Mouse (Mus musculus) CH12.LX (cell line): ENCODE measurements around the gene Slc17a3. TPM values are rescaled to one million over a fixed set of nuclear protein-coding genes. Genes with fewer than 3 reads are reported as not detected.

Experiments used
- DNase-seq: peaks from one replicate; pipeline ENCODE4 v3.0.0-alpha.2; 2013; ENCODE audit errors: extremely low read depth
- H3K27ac ChIP-seq: 2 replicates; pipeline ENCODE4 v1.5.1; 2012; ENCODE audit warnings: low read depth, mild to moderate bottlenecking, control low read depth, moderate library complexity; ENCODE audit not compliant: insufficient read depth
- H3K27me3 ChIP-seq: replicated peaks from 2 replicates; pipeline ENCODE3; 2012; ENCODE audit warnings: inconsistent platforms
- H3K36me3 ChIP-seq, 2 experiments: replicated peaks in 1 of 2; 2 replicates each; pipeline versions ENCODE3 to v1.6.1; 2012; ENCODE audit warnings: inconsistent platforms in 1 of 2, low read length in 1 of 2, mild to moderate bottlenecking in 1 of 2, mixed read lengths in 1 of 2, moderate library complexity in 1 of 2; ENCODE audit not compliant: control insufficient read depth in 1 of 2, insufficient read depth in 1 of 2
- H3K4me1 ChIP-seq, 2 experiments: 2 replicates each; pipeline ENCODE4 v1.6.1; 2012; ENCODE audit warnings: inconsistent platforms in 1 of 2, moderate library complexity in 1 of 2; ENCODE audit not compliant: insufficient read depth in 2 of 2, control insufficient read depth in 1 of 2
- H3K4me2 ChIP-seq: 2 replicates; pipeline ENCODE4 v1.6.1; 2012; ENCODE audit warnings: low read depth, mild to moderate bottlenecking, control low read depth; ENCODE audit not compliant: poor library complexity, insufficient read depth, severe bottlenecking
- H3K4me3 ChIP-seq, 3 experiments: fragments of 150-350 bp in 1 of 3; sonication (generic) in 1 of 3; replicated peaks in 1 of 3; 2 replicates each; pipeline versions ENCODE3 to v1.5.1; 2011 to 2012; ENCODE audit warnings: low read depth in 2 of 3, low read length in 2 of 3, mild to moderate bottlenecking in 2 of 3, moderate library complexity in 2 of 3, control low read depth in 1 of 3, improper control_type of control experiment in 1 of 3, inconsistent platforms in 1 of 3, mixed read lengths in 1 of 3; ENCODE audit not compliant: poor library complexity in 1 of 3
- H3K79me2 ChIP-seq: replicated peaks from 2 replicates; pipeline ENCODE4 v1.6.1; 2012; ENCODE audit warnings: mild to moderate bottlenecking, moderate library complexity; ENCODE audit not compliant: control insufficient read depth, poor library complexity, insufficient read depth, severe bottlenecking; ENCODE audit errors: extremely low read depth
- H3K9ac ChIP-seq: 2 replicates; pipeline ENCODE4 v1.6.1; 2012; ENCODE audit warnings: low read depth, mild to moderate bottlenecking, control low read depth, moderate library complexity; ENCODE audit not compliant: insufficient read depth
- H3K9me3 ChIP-seq: replicated peaks from 2 replicates; pipeline ENCODE3; 2012; ENCODE audit warnings: low read length, inconsistent platforms, mixed read lengths
- CHD1 ChIP-seq: IDR thresholded peaks from 2 replicates; pipeline ENCODE4 v1.6.1; 2012; ENCODE audit warnings: low read depth, low read length, improper control_type of control experiment, inconsistent platforms
- CHD2 ChIP-seq: IDR thresholded peaks from 2 replicates; pipeline ENCODE4 v1.6.1; 2011; ENCODE audit warnings: low read length, improper control_type of control experiment
- CTCF ChIP-seq, 2 experiments: IDR thresholded peaks in 1 of 2; conservative IDR thresholded peaks in 1 of 2; 2 replicates each; pipeline ENCODE4 v1.5.1; 2011 to 2012; ENCODE audit warnings: low read depth in 2 of 2, low read length in 2 of 2, improper control_type of control experiment in 1 of 2, inconsistent platforms in 1 of 2, mild to moderate bottlenecking in 1 of 2, moderate library complexity in 1 of 2
- ELF1 ChIP-seq: IDR thresholded peaks from 2 replicates; pipeline ENCODE4 v1.6.1; 2014; ENCODE audit warnings: low read depth, mild to moderate bottlenecking, inconsistent platforms, low read length, improper control_type of control experiment
- EP300 ChIP-seq: IDR thresholded peaks from 2 replicates; pipeline ENCODE4 v1.6.1; 2011; ENCODE audit warnings: low read length, improper control_type of control experiment
- ETS1 ChIP-seq: conservative IDR thresholded peaks from 2 replicates; pipeline ENCODE4 v1.6.1; 2012; ENCODE audit warnings: low read depth, mild to moderate bottlenecking, inconsistent platforms, low read length, improper control_type of control experiment, moderate library complexity
- HCFC1 ChIP-seq: IDR thresholded peaks from 2 replicates; pipeline ENCODE4 v1.6.1; 2012; ENCODE audit warnings: low read depth, mild to moderate bottlenecking, inconsistent platforms, low read length, improper control_type of control experiment
- IRF4 ChIP-seq: IDR thresholded peaks from 2 replicates; pipeline ENCODE4 v1.6.1; 2014; ENCODE audit warnings: low read depth, mild to moderate bottlenecking, inconsistent platforms, low read length, improper control_type of control experiment
- JUN ChIP-seq: IDR thresholded peaks from 2 replicates; pipeline ENCODE4 v1.6.1; 2011; ENCODE audit warnings: low read depth, mild to moderate bottlenecking, low read length, improper control_type of control experiment, moderate library complexity; ENCODE audit not compliant: insufficient read depth
- JUND ChIP-seq: conservative IDR thresholded peaks from 2 replicates; pipeline ENCODE4 v1.6.1; 2011; ENCODE audit warnings: low read depth, low read length, improper control_type of control experiment
- KAT2A ChIP-seq: IDR thresholded peaks from 2 replicates; pipeline ENCODE4 v1.6.1; 2012; ENCODE audit warnings: low read length, improper control_type of control experiment, inconsistent platforms; ENCODE audit not compliant: insufficient replicate concordance
- MAFK ChIP-seq: IDR thresholded peaks from 2 replicates; pipeline ENCODE4 v1.6.1; 2011; ENCODE audit warnings: low read length, improper control_type of control experiment; ENCODE audit not compliant: insufficient replicate concordance
- MAZ ChIP-seq: IDR thresholded peaks from 2 replicates; pipeline ENCODE4 v1.6.1; 2012; ENCODE audit warnings: low read depth, mild to moderate bottlenecking, inconsistent platforms, low read length, improper control_type of control experiment, moderate library complexity
- MEF2A ChIP-seq: IDR thresholded peaks from 2 replicates; pipeline ENCODE4 v1.6.1; 2014; ENCODE audit warnings: low read depth, mild to moderate bottlenecking, inconsistent platforms, low read length, improper control_type of control experiment, borderline replicate concordance
- MXI1 ChIP-seq: IDR thresholded peaks from 2 replicates; pipeline ENCODE4 v1.6.1; 2011; ENCODE audit warnings: mild to moderate bottlenecking, low read depth, low read length, improper control_type of control experiment
- MYC ChIP-seq: IDR thresholded peaks from 2 replicates; pipeline ENCODE4 v1.6.1; 2011; ENCODE audit warnings: low read depth, mild to moderate bottlenecking, improper control_type of control experiment, low read length
- NELFE ChIP-seq: IDR thresholded peaks from 2 replicates; pipeline ENCODE4 v1.6.1; 2011; ENCODE audit warnings: low read depth, low read length, improper control_type of control experiment
- NRF1 ChIP-seq: IDR thresholded peaks from 2 replicates; pipeline ENCODE4 v1.6.1; 2014; ENCODE audit warnings: low read depth, mild to moderate bottlenecking, inconsistent platforms, low read length, improper control_type of control experiment, moderate library complexity
- POLR2A ChIP-seq: IDR thresholded peaks from 2 replicates; pipeline ENCODE4 v1.6.1; 2011; ENCODE audit warnings: low read depth, mild to moderate bottlenecking, improper control_type of control experiment, low read length
- RCOR1 ChIP-seq: conservative IDR thresholded peaks from 2 replicates; pipeline ENCODE4 v1.6.1; 2012; ENCODE audit warnings: low read depth, mild to moderate bottlenecking, inconsistent platforms, low read length, improper control_type of control experiment
- SIN3A ChIP-seq: IDR thresholded peaks from 2 replicates; pipeline ENCODE4 v1.6.1; 2012; ENCODE audit warnings: low read length, improper control_type of control experiment, inconsistent platforms
- SMC3 ChIP-seq: IDR thresholded peaks from 2 replicates; pipeline ENCODE4 v1.6.1; 2011; ENCODE audit warnings: low read depth, low read length, improper control_type of control experiment
- TBP ChIP-seq: conservative IDR thresholded peaks from 2 replicates; pipeline ENCODE4 v1.6.1; 2011; ENCODE audit warnings: low read depth, low read length, improper control_type of control experiment
- TCF12 ChIP-seq: IDR thresholded peaks from 2 replicates; pipeline ENCODE4 v1.6.1; 2014; ENCODE audit warnings: low read depth, mild to moderate bottlenecking, inconsistent platforms, low read length, improper control_type of control experiment
- USF1 ChIP-seq: IDR thresholded peaks from 2 replicates; pipeline ENCODE4 v1.6.1; 2014; ENCODE audit warnings: low read depth, mild to moderate bottlenecking, inconsistent platforms, low read length, improper control_type of control experiment
- USF2 ChIP-seq: conservative IDR thresholded peaks from 2 replicates; pipeline ENCODE4 v1.6.1; 2011; ENCODE audit warnings: low read depth, low read length, improper control_type of control experiment
- ZC3H11A ChIP-seq: IDR thresholded peaks from 2 replicates; pipeline ENCODE4 v1.6.1; 2012; ENCODE audit warnings: low read depth, mild to moderate bottlenecking, inconsistent platforms, low read length, improper control_type of control experiment
- ZKSCAN1 ChIP-seq: IDR thresholded peaks from 2 replicates; pipeline ENCODE4 v1.6.1; 2012; ENCODE audit warnings: low read depth, inconsistent platforms, low read length, improper control_type of control experiment, borderline replicate concordance
- ZMIZ1 ChIP-seq: IDR thresholded peaks from 2 replicates; pipeline ENCODE4 v1.6.1; 2012; ENCODE audit warnings: low read depth, mild to moderate bottlenecking, inconsistent platforms, low read length, improper control_type of control experiment
- ZNF384 ChIP-seq: IDR thresholded peaks from 2 replicates; pipeline ENCODE4 v1.6.1; 2012; ENCODE audit warnings: low read depth, low read length, improper control_type of control experiment, inconsistent platforms
- dilution Hi-C: fragments of 300-500 bp; cut with MboI; formaldehyde crosslinking; loops from 2 replicates; pipeline ENCODE4 v1.14.3; 2020; ENCODE audit warnings: low sequenced_read_pairs; ENCODE audit not compliant: extremely low pct_unique_long_range_greater_than_20kb, extremely low pct_ligation_motif_present
- in situ Hi-C: fragments of 300-500 bp; cut with MboI; formaldehyde crosslinking; loops from 3 replicates; pipeline ENCODE4 v1.14.3; 2019; ENCODE audit warnings: low sequenced_read_pairs, low pct_ligation_motif_present, low pct_unique_long_range_greater_than_20kb, mixed read lengths
- polyA plus RNA-seq: library from polyadenylated mRNA; unstranded; fragments of >175 nt; gene quantifications from 2 replicates; pipeline ENCODE4 v1.2.1, GENCODE M21; 2012; ENCODE audit warnings: low read depth; ENCODE audit not compliant: insufficient read length
- total RNA-seq, 2 experiments: library from RNA; depleted of rRNA; stranded (reverse); fragments of 300-350 nt in 1 of 2; fragments of >200 nt in 1 of 2; gene quantifications; 2 replicates each; pipeline ENCODE4 v1.2.3; 2012 to 2014

Slc17a3 gene
- total and polyA plus RNA-seq, 3 experiments: not detected

GRCm38 (mm10) chr13:23836630-23837029, 2.6 kb upstream of the Slc17a3 start:
- H3K4me3 ChIP-seq: no peak overlapping the region
- H3K27ac ChIP-seq: no peak overlapping the region
- H3K4me1 ChIP-seq: no peaks in the 10 kb centered on the region
- no peaks in the 10 kb centered on the region for H3K79me2 ChIP-seq
- in situ Hi-C loops: loop anchor here (25.0 kb wide), 1 partner anchor 451 kb away; the partner anchor contains the start of gene Carmil1
- dilution Hi-C loops: no loop called here
- TF ChIP-seq MYC (no peak), KAT2A (no peak), CHD2 (no peak), RCOR1 (no peak), TCF12 (no peak), IRF4 (no peak), ETS1 (no peak), ZNF384 (no peak), POLR2A (no peak), TBP (no peak), NRF1 (no peak), SMC3 (no peak), MAZ (no peak), CHD1 (no peak), MXI1 (no peak), MAFK (no peak), HCFC1 (no peak), USF2 (no peak), MEF2A (no peak), ELF1 (no peak)
- H3K4me2 ChIP-seq: no peak overlapping the region
- H3K27me3 ChIP-seq: no peaks in the 10 kb centered on the region
- H3K36me3 ChIP-seq: no peaks in the 10 kb centered on the region
- no peak overlapping the region for H3K9ac ChIP-seq
- no peak for DNase-seq
- no peaks in the 10 kb centered on the region for H3K9me3 ChIP-seq

GRCm38 (mm10) chr13:23845851-23846250, 6.6 kb downstream of the Slc17a3 start:
- no peak overlapping the region for H3K27ac ChIP-seq
- no peaks in the 10 kb centered on the region for H3K9me3 ChIP-seq
- peaks cover 0 to 4% of the 10 kb centered on the region in 2 experiments; a peak in 1 of 4 replicates for H3K4me1 ChIP-seq
- no peak for DNase-seq
- no peaks in the 10 kb centered on the region for H3K36me3 ChIP-seq
- no peak overlapping the region for H3K9ac ChIP-seq
- no peaks in the 10 kb centered on the region for H3K27me3 ChIP-seq
- dilution Hi-C loops (no loop called here), in situ Hi-C loops (loop anchor here (25.0 kb wide), 1 partner anchor 441 kb away; the partner anchor contains the start of gene Carmil1)
- no peak overlapping the region for H3K4me3 ChIP-seq
- H3K79me2 ChIP-seq: no peaks in the 10 kb centered on the region
- TF ChIP-seq ZC3H11A (no peak), NELFE (no peak), SIN3A (no peak), MAFK (no peak), HCFC1 (no peak), ZKSCAN1 (no peak), POLR2A (no peak), EP300 (no peak), NRF1 (no peak), ZMIZ1 (no peak), SMC3 (no peak), IRF4 (no peak), USF1 (no peak), ELF1 (no peak), MXI1 (no peak), JUN (no peak), CTCF (conservative IDR thresholded peaks at IDR 0.05 in 1 of 2, IDR thresholded peaks at IDR 0.05 in 1 of 2; ENCODE audit: low read depth in 2 of 2, low read length in 2 of 2) (no peak), JUND (no peak), RCOR1 (no peak), CHD1 (no peak)
- H3K4me2 ChIP-seq: no peak overlapping the region
